Mouse (Mus musculus) thymus, postnatal 0 days (tissue): ENCODE data around the gene Nup43. TPM values are rescaled to one million over a fixed set of nuclear protein-coding genes. Genes with fewer than 3 reads are reported as not detected.
"Not testable (repeated sequence)": the region's sequence is repeated elsewhere in the genome, so short reads cannot be mapped to it uniquely, and the experiment has no call there.

ENCODE experiments used
- DNase-seq: peaks from one replicate; pipeline ENCODE4 v3.0.0-alpha.2; 2015; ENCODE audit warnings: low spot score
- polyA plus RNA-seq: library from polyadenylated mRNA; unstranded; fragments of >200 nt; fragmentation: Nextera tagmentation; extraction: Ambion mirVana; gene quantifications from 2 replicates; pipeline ENCODE4 v1.2.1, GENCODE M21; 2015

The Nup43 gene
- polyA plus RNA-seq = 41.7 and 42.0 TPM in 2 replicates

GRCm38 (mm10) chr10:7667342-7667802 is at the start of gene Nup43:
Nup43 (plus strand) TSS chr10:7667503.
- peak; percentile 94 for DNase-seq

GRCm38 (mm10) chr10:7617556-7617955 is 49.7 kb upstream of the Nup43 start:
- DNase-seq = not testable (repeated sequence)

- DNase-seq = no peak
Observed at GRCm38 (mm10) chr10:7619821-7620241, 47.5 kb upstream of the Nup43 start.

GRCm38 (mm10) chr10:7620723-7621122 is 46.6 kb upstream of the Nup43 start:
- no peak for DNase-seq

GRCm38 (mm10) chr10:7622378-7622777 is 44.9 kb upstream of the Nup43 start:
- DNase-seq = no peak

- DNase-seq = no peak
Observed at GRCm38 (mm10) chr10:7623861-7624518, 43.3 kb upstream of the Nup43 start.

- DNase-seq = no peak
Observed at GRCm38 (mm10) chr10:7629092-7629491, 38.2 kb upstream of the Nup43 start.

GRCm38 (mm10) chr10:7630286-7630685 is 37.0 kb upstream of the Nup43 start:
- DNase-seq = peak; percentile 9

- DNase-seq = peak; percentile 53
Observed at GRCm38 (mm10) chr10:7630951-7631720, 36.2 kb upstream of the Nup43 start.

GRCm38 (mm10) chr10:7640366-7640765 is 26.9 kb upstream of the Nup43 start:
- DNase-seq = no peak

- no peak for DNase-seq
Observed at GRCm38 (mm10) chr10:7645911-7646310, 21.4 kb upstream of the Nup43 start.

GRCm38 (mm10) chr10:7649059-7649458 is 18.2 kb upstream of the Nup43 start:
- no peak for DNase-seq

GRCm38 (mm10) chr10:7651057-7651456 is 16.2 kb upstream of the Nup43 start:
- DNase-seq = no peak

- no peak for DNase-seq
Observed at GRCm38 (mm10) chr10:7662471-7663141, 4.7 kb upstream of the Nup43 start.

- peak; percentile 91 for DNase-seq
Observed at GRCm38 (mm10) chr10:7663159-7664026, 3.9 kb upstream of the Nup43 start.

- DNase-seq = no peak
Observed at GRCm38 (mm10) chr10:7664027-7664526, 3.2 kb upstream of the Nup43 start.

- no peak for DNase-seq
Observed at GRCm38 (mm10) chr10:7664889-7665288, 2.4 kb upstream of the Nup43 start.

GRCm38 (mm10) chr10:7673673-7674072 is 6.4 kb downstream of the Nup43 start:
- peak; percentile 46 for DNase-seq

- peak; percentile 87 for DNase-seq
Observed at GRCm38 (mm10) chr10:7680731-7681301, 13.5 kb downstream of the Nup43 start, which contains the start of the genes Pcmt1 and Lats1. Pcmt1 (minus strand) TSS chr10:7681136. Lats1 (plus strand) TSS chr10:7681214.

- peak; percentile 68 for DNase-seq
Observed at GRCm38 (mm10) chr10:7681343-7682025, 14.2 kb downstream of the Nup43 start.
